Mouse (Mus musculus) lung, adult 2 months (tissue): ENCODE data around the gene Bbip1.

Experiments
- CTCF ChIP-seq: fragments of 200-500 bp; IDR thresholded peaks from 2 replicates; pipeline ENCODE4 v1.5.1; 2011; ENCODE audit warnings: mild to moderate bottlenecking, low read length, control low read depth; ENCODE audit not compliant: insufficient read depth
- POLR2A ChIP-seq: fragments of 200-500 bp; IDR thresholded peaks from 2 replicates; pipeline ENCODE4 v1.6.1; 2011; ENCODE audit warnings: low read depth, mild to moderate bottlenecking, control low read depth, low read length, borderline replicate concordance; ENCODE audit errors: extremely low read depth

GRCm38 (mm10) chr19:53943802-53944785, at the start of gene Bbip1, which contains the start of gene Shoc2:
- TF ChIP-seq CTCF (no peak), POLR2A (peak; percentile 95)
